Mouse (Mus musculus) frontal cortex, postnatal 36 days (tissue): Measurements from ENCODE around the gene Plod3.

ENCODE experiments used
- DNase-seq, 2 experiments: peaks; one replicate each; pipeline ENCODE4 v3.0.0; 2022; ENCODE audit warnings: low spot score in 2 of 2

The Plod3 gene

GRCm38 (mm10) chr5:137015913-137016312, 29.1 kb downstream of the Plod3 start:
- DNase-seq = no peak

GRCm38 (mm10) chr5:137024318-137024717, 37.5 kb downstream of the Plod3 start:
- DNase-seq = no peak

GRCm38 (mm10) chr5:137025132-137025531, 38.3 kb downstream of the Plod3 start:
- peak; percentile 83 to 86 for DNase-seq

- DNase-seq = no peak
Measured at GRCm38 (mm10) chr5:137026092-137026491, 39.3 kb downstream of the Plod3 start, which contains the start of gene Vgf. Vgf (plus strand) TSS chr5:137026392.

GRCm38 (mm10) chr5:137028561-137029272, 41.9 kb downstream of the Plod3 start:
- DNase-seq = no peak

GRCm38 (mm10) chr5:137029273-137029585, 42.4 kb downstream of the Plod3 start:
- DNase-seq = no peak

- peak; percentile 96 for DNase-seq
Measured at GRCm38 (mm10) chr5:137029643-137030415, 43.0 kb downstream of the Plod3 start.

- DNase-seq = peak; percentile 49 to 60
Measured at GRCm38 (mm10) chr5:137030416-137030810, 43.6 kb downstream of the Plod3 start.

- DNase-seq = peak in 1 of 2 experiments; percentile 30
Measured at GRCm38 (mm10) chr5:137031076-137032032, 44.5 kb downstream of the Plod3 start.

GRCm38 (mm10) chr5:137032033-137032421, 45.2 kb downstream of the Plod3 start:
- peak; percentile 46 to 69 for DNase-seq

GRCm38 (mm10) chr5:137032641-137033074, 45.8 kb downstream of the Plod3 start:
- DNase-seq = peak; percentile 77 to 81

- peak; percentile 39 to 51 for DNase-seq
Measured at GRCm38 (mm10) chr5:137036211-137036610, 49.4 kb downstream of the Plod3 start.

- DNase-seq = no peak
Measured at GRCm38 (mm10) chr5:137039453-137039852, 52.6 kb downstream of the Plod3 start.

- DNase-seq = no peak
Measured at GRCm38 (mm10) chr5:137041442-137041841, 54.6 kb downstream of the Plod3 start.

GRCm38 (mm10) chr5:137043997-137044396, 57.2 kb downstream of the Plod3 start:
- DNase-seq = no peak

GRCm38 (mm10) chr5:137045402-137046323, 58.8 kb downstream of the Plod3 start, which contains the start of gene Ap1s1:
Ap1s1 (minus strand) TSS chr5:137046135.
- DNase-seq = peak; percentile 98 to 99
